Mouse (Mus musculus): Measurements from ENCODE around the gene Ptpn5. TPM values are rescaled to one million over a fixed set of nuclear protein-coding genes. Genes with fewer than 3 reads are reported as not detected.

Gene Ptpn5
- polyA plus RNA-seq, 3 experiments from 2014 or later: 8.8 to 16.0 (median 11.1) TPM

- peak; percentile 69 for ATAC-seq
Measured at GRCm38 (mm10) chr7:47110511-47110910, 23.0 kb downstream of the Ptpn5 start.

- ATAC-seq: peak; percentile 11
Measured at GRCm38 (mm10) chr7:47108779-47109189, 24.7 kb downstream of the Ptpn5 start.

DNA sequence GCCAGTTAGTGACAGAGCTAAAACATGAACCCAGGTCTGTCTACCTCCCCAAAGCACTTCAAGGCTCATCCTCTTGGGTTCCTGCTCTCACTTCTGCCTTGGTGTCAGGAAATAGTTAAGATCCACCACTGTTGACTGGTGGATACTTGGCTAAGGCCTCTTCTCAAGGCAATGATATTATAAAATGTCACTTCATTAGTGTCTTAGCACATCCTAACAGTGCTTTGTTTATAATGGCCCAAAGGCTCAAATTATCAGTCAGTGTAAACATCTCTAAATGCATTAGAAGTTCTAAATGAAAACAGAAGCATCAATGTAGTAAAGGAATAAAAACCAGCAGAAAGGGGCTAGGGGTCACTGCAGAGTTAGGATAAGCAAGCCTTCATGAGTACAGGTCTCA, 26.5 kb downstream of the Ptpn5 start:
- no peak for ATAC-seq

- peak; percentile 76 for ATAC-seq
Measured at GRCm38 (mm10) chr7:47103671-47104414, 29.6 kb downstream of the Ptpn5 start.

DNA sequence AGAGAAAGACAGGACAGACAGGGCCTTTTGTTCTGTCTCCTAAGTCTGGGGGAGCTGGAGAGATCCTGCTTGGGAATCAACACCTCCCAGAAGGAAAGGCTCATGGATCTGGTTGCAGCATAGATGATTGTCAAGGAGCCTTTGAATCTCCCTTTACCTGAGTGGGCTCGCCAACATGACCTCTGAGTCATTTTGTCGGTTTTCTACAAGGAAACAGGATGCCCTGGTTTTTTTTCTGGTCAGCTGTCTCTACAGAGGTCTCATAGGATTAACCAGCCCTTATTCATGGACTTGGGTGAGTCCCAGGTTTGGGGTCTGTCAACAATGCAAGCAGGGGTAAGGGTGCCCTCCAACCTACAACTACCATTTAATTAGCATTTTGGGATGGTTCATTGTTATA, 30.5 kb downstream of the Ptpn5 start:
- no peak for ATAC-seq

- ATAC-seq: no peak
Measured at GRCm38 (mm10) chr7:47100615-47101014, 32.9 kb downstream of the Ptpn5 start.

DNA sequence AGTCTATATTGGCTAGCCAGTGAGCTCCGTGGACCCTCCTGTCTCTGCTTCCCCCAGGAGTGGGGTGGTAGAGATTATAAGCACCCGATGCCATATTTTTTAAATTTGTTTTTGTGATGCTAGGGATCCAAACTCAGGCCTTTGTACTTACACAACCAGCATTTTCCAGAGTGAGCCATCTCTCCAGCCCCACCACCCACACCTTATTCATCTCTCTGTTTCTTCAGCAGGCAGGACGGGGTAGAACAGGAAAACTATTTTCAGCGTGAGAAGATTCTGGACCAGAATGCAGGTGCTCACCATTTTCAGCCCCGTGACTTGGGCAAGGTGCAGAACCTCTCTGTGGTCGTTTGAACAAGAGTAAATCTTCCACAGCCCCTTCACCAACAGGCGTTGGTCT, 34.2 kb downstream of the Ptpn5 start:
- ATAC-seq: no peak

DNA sequence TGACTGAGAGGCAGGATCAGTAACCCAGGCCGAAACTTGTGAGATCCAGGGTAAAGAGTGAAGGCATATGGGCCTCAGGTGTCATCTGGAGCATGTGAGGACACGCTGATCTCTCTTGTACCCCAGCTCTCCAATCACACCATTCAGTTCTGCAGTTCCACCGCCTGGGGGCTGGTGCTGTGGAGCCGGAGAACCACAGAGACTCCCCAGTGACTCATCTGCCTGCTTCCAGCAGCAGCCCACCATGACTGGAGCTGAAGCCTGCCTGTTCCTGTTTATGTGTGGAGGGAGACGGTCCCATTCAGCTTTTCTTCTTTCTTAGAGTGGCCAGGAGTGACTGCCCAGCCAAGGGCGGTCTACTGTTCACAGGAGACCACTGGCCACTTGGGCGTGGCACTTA, 35.4 kb downstream of the Ptpn5 start:
- no peak for ATAC-seq

- peak; percentile 57 for ATAC-seq
Measured at GRCm38 (mm10) chr7:47094969-47095368, 38.5 kb downstream of the Ptpn5 start.

DNA sequence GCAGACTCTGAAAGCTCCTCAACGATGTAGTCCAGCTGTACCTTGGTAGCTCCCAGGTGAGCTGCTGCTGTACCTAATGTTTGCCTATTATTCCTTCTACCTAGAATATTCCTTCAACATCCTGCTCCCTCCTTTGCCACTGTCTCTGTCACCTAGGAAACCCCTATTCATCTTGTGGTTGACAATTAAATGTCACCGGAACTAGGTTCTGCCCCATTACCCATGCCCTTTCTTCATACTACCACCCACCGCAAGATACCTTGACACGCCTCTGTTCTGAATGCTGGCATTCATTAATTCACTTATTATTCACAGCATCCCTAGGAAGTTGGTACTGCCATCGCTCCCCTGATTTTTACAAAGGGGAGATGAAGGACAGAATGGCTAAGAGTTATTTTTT, 39.5 kb downstream of the Ptpn5 start:
- peak; percentile 74 for ATAC-seq

DNA sequence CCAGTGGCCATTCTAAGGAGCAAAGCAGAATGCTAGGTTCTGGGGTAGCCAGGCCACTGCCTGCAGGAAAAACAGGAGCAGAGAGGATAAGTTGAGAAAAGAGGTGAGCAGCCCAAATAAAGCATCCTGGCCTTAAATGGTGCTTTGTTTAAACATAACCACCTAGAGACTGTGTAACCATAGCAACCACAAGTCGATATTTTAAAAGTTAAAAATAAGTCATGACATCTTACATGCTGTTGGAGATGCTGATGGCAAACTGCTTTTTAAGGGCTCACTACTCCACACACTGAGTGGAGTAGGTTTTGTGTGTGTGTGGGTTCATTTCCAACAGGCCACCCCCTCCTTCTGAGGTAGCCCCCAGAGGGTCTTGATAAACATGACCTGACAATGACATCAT, 48.4 kb downstream of the Ptpn5 start:
- no peak for ATAC-seq

DNA sequence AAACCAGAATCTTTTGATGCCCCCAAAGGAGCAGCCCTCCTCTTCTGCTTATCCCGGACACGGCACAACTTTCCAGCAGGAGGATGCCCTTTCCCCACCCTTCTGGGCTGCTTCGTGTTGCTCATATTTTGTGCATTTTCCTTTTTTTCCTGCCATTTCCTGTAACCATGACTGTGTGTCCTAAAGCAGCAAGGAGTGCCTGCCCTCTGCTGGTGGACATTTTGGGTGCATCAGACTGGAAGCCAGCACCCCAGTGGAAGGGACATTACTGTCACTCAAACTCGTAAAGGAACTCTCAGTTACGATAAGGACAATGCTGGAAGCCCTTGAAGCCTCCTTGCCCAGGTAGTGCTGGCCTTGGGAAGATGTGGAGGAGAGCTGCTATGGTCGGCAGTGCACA, 52.2 kb downstream of the Ptpn5 start:
- ATAC-seq: peak; percentile 68

- ATAC-seq: no peak
Measured at GRCm38 (mm10) chr7:47080868-47081267, 52.6 kb downstream of the Ptpn5 start.

- no peak for ATAC-seq
Measured at GRCm38 (mm10) chr7:47077451-47077850, 56.0 kb downstream of the Ptpn5 start.

GRCm38 (mm10) chr7:47076729-47077128, 56.8 kb downstream of the Ptpn5 start:
- no peak for ATAC-seq

DNA sequence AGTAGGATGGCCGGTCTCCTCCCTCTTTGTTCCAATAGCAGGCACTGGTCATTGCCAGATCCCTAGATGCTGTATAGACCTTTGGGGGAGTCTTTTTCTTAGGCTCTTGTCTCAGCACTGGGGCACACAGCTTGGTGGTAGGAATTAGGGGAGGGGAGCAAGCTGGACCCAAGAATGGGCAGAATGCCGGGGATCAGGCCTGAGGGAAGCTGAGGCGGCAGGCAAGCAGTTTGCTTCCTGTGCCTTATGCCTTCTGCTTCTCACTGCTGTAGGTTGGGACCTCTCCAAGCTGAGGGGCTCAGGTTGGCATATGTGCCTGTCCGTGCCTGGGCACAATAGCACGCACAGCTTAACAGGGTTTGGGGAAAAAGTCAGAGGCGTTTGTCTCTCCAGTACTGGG, 57.3 kb downstream of the Ptpn5 start:
- ATAC-seq: no peak

- ATAC-seq: no peak
Measured at GRCm38 (mm10) chr7:47073536-47074521, 59.7 kb downstream of the Ptpn5 start.

GRCm38 (mm10) chr7:47072551-47072950, 60.9 kb downstream of the Ptpn5 start:
- ATAC-seq: no peak

DNA sequence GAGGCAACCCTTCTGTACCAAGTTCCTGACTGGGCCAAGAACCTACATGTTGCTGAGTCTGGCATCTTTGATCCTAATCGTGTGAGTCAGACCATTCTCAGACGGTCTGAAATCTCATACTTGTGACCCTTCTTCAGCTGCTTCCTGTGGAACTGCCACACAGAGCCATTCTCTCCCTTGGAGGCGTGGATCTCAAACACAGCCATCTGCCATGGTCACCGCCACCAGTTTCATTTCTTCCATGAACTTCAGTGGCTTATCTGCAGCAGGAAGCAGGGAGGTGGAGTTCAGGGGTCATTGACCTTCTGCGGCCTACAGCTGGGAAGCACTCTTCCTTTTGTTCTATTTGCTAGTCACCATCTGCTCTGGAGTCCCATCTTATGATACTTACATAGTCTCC, 65.6 kb downstream of the Ptpn5 start:
- no peak for ATAC-seq

GRCm38 (mm10) chr7:47066942-47067341, 66.5 kb downstream of the Ptpn5 start:
- no peak for ATAC-seq

- ATAC-seq: no peak
Measured at GRCm38 (mm10) chr7:47061560-47061959, 71.9 kb downstream of the Ptpn5 start.

- ATAC-seq: no peak
Measured at GRCm38 (mm10) chr7:47059339-47059738, 74.1 kb downstream of the Ptpn5 start.

- ATAC-seq: no peak
Measured at GRCm38 (mm10) chr7:47056273-47056672, 77.2 kb downstream of the Ptpn5 start.

DNA sequence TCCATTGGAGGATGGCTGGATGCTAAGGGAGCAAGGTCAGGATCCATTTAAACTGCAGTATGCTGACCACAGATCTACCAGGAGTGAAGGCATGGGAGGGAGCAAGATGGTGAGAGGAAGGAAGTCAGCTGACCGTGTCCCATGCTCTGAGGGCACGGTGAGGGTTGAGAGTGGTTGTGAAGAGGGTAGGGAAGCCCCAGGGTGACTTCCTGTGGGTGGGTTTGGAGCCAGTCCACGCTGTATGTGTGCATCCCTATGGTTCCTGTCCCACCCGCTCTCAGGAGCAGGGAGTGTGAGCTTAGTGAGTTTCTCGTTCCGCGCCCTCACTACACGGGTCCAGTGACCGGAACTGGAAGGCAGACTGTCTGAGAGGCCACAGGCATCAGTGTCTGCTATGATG, 77.7 kb downstream of the Ptpn5 start:
- ATAC-seq: no peak

All from inflammation-experienced regulatory T-cells, adult 6 months (primary cell).